Mouse (Mus musculus) colon, adult 2 months (tissue): Measurements from ENCODE around the gene Rtkn2. TPM values are rescaled to one million over a fixed set of nuclear protein-coding genes. Genes with fewer than 3 reads are reported as not detected.

Source experiments
- polyA plus RNA-seq: library from polyadenylated mRNA; depleted of rRNA; stranded (reverse); fragments of >200 nt; gene quantifications from 2 replicates; pipeline ENCODE4 v1.2.3, GENCODE M21; 2012; rRNA removed

The Rtkn2 gene
- polyA plus RNA-seq, result 0.07 TPM in 2 replicates

DNA sequence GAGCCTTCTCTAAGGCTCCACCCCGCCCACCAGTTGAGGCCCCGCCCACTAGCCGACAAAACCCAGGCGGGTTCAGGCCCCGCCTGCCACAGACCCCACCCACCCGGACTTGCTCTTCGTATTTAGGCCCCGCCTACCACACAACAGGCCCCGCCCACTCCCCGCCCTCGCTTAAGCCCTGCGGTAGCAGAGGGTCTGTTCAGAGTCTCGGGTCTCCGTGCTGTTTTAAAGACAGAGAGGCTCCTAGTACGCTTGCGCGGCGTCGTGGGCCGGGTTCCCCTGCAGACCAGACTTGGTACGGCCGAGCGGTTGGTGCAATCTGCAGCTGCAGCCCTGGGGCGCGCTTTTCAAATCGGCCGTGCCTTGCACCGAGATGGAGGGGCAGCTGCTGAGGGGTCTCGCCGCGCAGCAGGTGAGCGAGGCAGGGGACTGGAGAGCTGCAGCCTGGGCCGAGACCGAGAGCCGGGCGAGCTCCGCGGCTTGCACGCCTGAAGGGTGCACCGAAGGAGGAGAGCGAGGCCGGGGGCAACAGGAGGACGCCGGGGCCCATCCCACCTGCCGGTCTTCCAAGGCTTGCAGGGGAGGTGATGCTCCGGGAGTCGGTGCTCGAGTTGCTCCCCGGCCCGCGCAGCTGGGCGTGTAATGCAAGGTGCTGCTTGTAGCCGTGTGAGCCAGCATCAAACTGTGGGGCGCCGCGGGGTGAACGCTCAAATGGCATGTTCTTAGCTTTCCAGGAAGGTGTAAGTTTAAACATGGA is at the start of gene Rtkn2:
Gene Rtkn2 (plus strand): TSS at position 170 of the 757 bp plus-strand sequence.

Other genes starting within 250 kb of the Rtkn2 start
- 0.65 and 0.71 TPM in 2 replicates for gene Zfp365, start 66.9 kb upstream of the Rtkn2 start, polyA plus RNA-seq